Mouse (Mus musculus): ENCODE measurements around the gene Cdh23. TPM values are rescaled to one million over a fixed set of nuclear protein-coding genes. Genes with fewer than 3 reads are reported as not detected.

The Cdh23 gene
- total RNA-seq, 2 experiments from 2014 or later = 2.9 to 4.5 TPM

GRCm38 (mm10) chr10:60405460-60406177 is 290.7 kb downstream of the Cdh23 start:
- peak; percentile 57 to 69 for DNase-seq (ENCODE audit: low spot score in 2 of 2)

- DNase-seq (ENCODE audit: low spot score in 2 of 2) = no peak
Observed at GRCm38 (mm10) chr10:60400507-60401295, 295.6 kb downstream of the Cdh23 start.

DNA sequence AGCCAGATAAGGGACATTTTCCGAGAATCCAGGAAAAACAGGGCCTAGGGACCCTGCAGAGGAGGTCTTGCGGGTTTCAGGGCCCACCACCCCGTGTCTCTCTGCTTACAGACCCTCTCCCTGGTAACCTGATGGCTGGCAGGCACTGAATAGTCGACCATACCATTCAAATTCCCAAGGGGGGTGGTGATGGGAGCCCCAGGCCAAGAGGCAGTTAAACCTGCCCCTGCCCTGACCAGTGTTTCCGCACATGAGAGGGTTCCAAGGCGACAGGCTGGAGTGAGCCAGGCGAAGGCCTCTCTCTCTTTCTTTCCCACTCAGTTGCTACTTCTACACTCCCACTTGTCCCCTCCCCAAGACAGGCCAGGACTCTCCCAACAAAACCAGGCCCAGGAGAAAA is 296.8 kb downstream of the Cdh23 start, which contains the start of gene Gm17455:
Gene Gm17455 (plus strand): TSS at position 278 of the 400 bp plus-strand sequence.
- no peak for DNase-seq (ENCODE audit: low spot score in 2 of 2)

- no peak for DNase-seq (ENCODE audit: low spot score in 2 of 2)
Observed at GRCm38 (mm10) chr10:60398051-60398814, 298.1 kb downstream of the Cdh23 start.

DNA sequence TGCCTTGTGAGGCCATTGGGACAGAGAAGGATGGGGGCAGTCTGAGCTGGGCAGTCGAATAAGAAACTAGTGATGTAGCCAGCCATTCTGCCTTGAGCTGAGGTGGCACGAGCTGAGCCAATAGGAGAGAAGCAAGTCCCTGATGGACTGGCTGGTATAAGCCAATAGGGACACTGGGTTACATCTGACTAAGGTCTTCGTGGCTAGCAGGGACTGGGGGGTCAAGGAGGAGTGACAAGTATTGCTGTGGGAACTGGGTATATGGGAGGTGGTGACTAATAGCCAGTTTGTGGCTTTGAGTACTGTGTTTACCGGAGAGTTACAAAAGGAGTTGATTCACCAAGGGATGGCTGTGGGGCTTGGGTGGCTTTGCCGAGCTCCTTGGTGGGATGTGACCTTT is 300.7 kb downstream of the Cdh23 start:
- no peak for DNase-seq (ENCODE audit: low spot score in 2 of 2)

- DNase-seq (ENCODE audit: low spot score in 2 of 2) = no peak
Observed at GRCm38 (mm10) chr10:60394936-60395335, 301.4 kb downstream of the Cdh23 start.

GRCm38 (mm10) chr10:60391661-60392060 is 304.6 kb downstream of the Cdh23 start:
- DNase-seq (ENCODE audit: low spot score in 2 of 2) = no peak

DNA sequence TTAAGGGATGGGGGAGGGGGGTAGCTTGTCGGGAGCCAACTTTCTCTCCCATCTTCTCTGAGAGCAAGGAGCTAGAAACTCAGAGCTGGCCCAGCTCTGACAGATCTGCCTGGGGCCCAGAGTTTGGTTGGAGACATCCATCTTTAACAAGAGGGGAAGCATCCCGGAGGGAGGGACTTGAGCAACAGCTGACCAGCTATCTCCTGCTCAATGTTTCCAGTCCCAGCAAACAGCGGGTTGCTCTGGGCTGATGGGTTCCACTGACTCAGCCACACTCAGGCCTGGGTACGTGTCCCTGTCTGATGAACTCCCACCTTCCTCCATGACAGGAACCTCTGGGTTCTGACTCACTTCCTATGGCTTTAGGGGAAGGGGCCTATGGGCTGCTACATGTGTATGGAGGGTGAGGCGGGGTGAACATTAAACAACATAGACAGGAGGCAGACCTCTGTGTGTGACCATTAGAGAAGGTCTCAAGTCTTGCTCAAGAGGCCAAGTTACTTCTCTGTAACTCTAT is 305.3 kb downstream of the Cdh23 start:
- DNase-seq (ENCODE audit: low spot score in 2 of 2) = no peak

- no peak for DNase-seq (ENCODE audit: low spot score in 2 of 2)
Observed at GRCm38 (mm10) chr10:60390177-60390903, 305.9 kb downstream of the Cdh23 start.

GRCm38 (mm10) chr10:60389447-60389865 is 306.8 kb downstream of the Cdh23 start:
- DNase-seq (ENCODE audit: low spot score in 2 of 2) = no peak

GRCm38 (mm10) chr10:60388332-60388731 is 308.0 kb downstream of the Cdh23 start:
- DNase-seq (ENCODE audit: low spot score in 2 of 2) = no peak

DNA sequence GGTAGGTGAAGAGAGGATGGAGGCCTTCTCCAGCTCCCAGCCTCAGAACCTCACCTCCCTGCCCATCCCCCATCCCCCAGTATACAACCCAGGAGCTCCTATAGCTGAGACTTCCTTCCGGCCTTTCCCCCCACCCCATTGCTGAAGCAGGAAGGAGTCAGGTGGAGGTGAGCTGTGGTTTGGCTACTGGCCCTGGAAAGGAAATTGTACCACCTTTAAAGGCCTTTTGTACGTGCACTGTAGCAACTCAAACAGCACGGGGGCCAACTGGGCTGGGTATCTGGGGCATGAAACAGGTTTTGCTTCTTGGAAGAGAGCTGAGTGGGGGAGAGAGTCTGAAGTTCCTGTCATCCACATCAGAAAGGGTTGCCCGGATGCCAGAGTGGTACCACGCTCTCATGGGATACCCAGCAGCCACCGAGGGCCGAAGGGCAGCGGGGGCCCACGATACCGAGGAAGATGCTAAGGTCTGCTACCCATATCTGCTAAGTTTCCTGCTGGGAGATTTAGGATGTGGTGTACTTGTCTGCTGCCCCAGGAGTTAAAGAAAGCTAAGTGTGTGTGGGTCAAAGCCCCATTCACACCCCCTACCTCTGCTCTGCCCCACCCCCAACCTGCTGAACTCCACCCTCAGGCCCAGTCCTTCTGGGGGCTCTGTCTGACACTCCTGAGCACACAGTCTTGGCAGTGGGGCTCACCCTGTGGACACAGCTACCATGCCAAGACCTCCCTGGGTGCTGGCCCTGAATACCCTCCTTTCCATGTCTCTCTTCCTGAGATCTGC is 315.0 kb downstream of the Cdh23 start:
- no peak for DNase-seq (ENCODE audit: low spot score in 2 of 2)

DNA sequence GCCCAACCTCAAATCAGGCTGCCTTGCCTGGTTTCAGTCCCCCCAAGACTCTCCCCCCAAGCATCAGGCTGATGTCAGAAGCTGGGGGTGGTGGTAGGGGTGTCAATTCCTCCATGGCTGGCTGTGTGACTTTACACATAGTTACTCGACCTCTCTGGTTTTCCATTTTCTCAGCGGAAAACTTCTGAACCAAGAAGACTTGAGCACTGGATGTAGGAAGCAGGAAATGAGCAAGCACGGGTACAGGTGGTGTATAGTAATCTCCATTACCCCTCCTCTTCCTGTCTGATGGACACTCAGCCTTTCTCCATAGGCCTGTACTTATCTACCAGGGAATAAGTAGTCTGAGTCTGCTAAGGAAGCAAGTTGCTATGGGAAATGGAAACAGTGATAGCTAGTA is 316.1 kb downstream of the Cdh23 start:
- DNase-seq (ENCODE audit: low spot score in 2 of 2) = no peak

GRCm38 (mm10) chr10:60379419-60379957 is 316.8 kb downstream of the Cdh23 start:
- DNase-seq (ENCODE audit: low spot score in 2 of 2) = no peak

- no peak for DNase-seq (ENCODE audit: low spot score in 2 of 2)
Observed at GRCm38 (mm10) chr10:60376704-60377103, 319.6 kb downstream of the Cdh23 start.

- DNase-seq (ENCODE audit: low spot score in 2 of 2) = no peak
Observed at GRCm38 (mm10) chr10:60373937-60374578, 322.2 kb downstream of the Cdh23 start.

DNA sequence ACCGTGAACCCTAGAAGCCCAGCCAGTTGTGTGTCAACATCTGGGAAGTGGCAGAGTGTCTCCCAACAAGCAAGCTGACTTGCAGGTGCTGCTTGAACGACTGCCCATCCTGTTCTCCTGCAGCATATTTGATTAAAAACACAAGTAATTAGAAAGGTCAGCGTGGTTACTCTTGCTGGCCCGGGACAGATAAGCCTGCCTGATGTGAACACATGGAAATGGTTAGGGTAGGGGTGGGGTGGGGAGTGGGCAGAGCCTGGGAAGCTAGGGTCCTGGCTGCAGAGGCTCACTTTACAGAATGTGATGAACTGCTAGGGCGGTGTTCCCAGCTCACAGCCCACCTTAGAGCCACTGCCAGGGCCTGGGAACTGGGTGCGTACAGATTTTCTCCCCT is 322.8 kb downstream of the Cdh23 start:
- no peak for DNase-seq (ENCODE audit: low spot score in 2 of 2)

DNA sequence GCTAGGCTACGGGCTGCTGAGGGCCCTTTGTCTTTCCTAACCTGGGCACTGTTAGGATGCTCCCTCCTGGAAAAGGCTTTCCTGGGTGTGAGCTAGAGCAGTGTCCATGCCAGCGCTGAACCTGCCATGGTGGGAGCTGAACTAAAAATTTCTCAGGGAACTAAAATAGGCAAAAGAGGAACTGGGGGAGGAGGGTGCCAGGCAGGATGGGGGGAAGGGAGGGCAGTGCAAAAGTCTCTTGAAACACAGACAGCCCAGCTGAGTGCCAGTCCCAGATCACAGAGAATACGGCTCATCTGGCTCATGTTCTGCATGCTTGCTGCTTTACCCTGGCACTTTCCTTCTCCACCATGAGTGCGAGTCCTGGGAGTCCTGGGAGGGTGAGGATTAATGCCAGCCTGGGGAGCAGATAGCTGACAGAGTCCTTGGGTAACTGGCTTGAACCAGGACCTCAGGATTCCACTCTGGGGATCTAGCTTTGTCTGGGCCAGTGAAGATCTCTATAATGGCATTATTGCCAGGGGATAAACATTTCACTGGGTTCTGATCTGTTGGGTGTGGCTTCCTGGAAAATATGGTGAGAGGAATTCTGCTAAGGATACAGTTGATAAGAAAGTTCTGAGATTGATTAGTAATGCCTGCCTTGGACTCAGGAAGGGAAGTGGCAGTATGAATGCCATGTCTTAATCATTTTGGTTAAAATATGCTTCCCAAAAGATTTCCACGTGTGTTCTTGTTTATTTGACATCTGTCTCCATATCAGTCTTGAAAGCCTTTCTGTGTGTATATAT is 324.5 kb downstream of the Cdh23 start:
- DNase-seq (ENCODE audit: low spot score in 2 of 2) = no peak
